Mouse (Mus musculus) brown adipose tissue, adult 24 weeks (tissue): ENCODE results near the gene Olfr397. TPM values are rescaled to one million over a fixed set of nuclear protein-coding genes. Genes with fewer than 3 reads are reported as not detected.

ENCODE experiments used
- H3K27ac ChIP-seq: fragments of 200-500 bp; replicated peaks from 2 replicates; pipeline ENCODE4 v1.5.1; 2012; ENCODE audit warnings: low read depth, mild to moderate bottlenecking, low read length
- H3K4me1 ChIP-seq: fragments of 200-500 bp; 2 replicates; pipeline ENCODE4 v1.6.1; 2012; ENCODE audit warnings: low read length, mixed read lengths; ENCODE audit not compliant: control insufficient read depth, insufficient read depth, insufficient read length
- H3K4me3 ChIP-seq: fragments of 200-500 bp; 2 replicates; pipeline ENCODE4 v1.5.1; 2012; ENCODE audit warnings: low read depth, mild to moderate bottlenecking, low read length, moderate library complexity; ENCODE audit not compliant: insufficient read depth
- polyA plus RNA-seq: library from polyadenylated mRNA; stranded (reverse); fragments of >200 nt; gene quantifications from 2 replicates; pipeline ENCODE4 v1.2.4, GENCODE M21; 2012; ENCODE audit not compliant: missing spikeins, insufficient read depth, insufficient read length

Gene Olfr397
- polyA plus RNA-seq = not detected in 2 replicates

- Histone ChIP-seq H3K4me3 (no peak within 1 kb of the TSS), H3K27ac (no peak within 1 kb of the TSS), H3K4me1 (no peaks in the 10 kb centered on the region)
These were observed at the start of gene Olfr397 for GRCm38 (mm10) chr11:73960517-73960916. TSS of gene Olfr397 (plus strand) at chr11:73960817.

GRCm38 (mm10) chr11:73936377-73936776, 24.2 kb upstream of the Olfr397 start, which contains the start of gene Olfr23:
TSS of gene Olfr23 (plus strand) at chr11:73936677.
- Histone ChIP-seq H3K27ac (no peak within 1 kb of the TSS), H3K4me1 (no peaks in the 10 kb centered on the region), H3K4me3 (no peak within 1 kb of the TSS)

GRCm38 (mm10) chr11:73990307-73990706, 29.7 kb downstream of the Olfr397 start, which contains the start of gene Olfr398:
TSS of gene Olfr398 (minus strand) at chr11:73990407.
- no peak within 1 kb of the TSS for H3K27ac ChIP-seq
- H3K4me3 ChIP-seq = no peak within 1 kb of the TSS
- no peaks in the 10 kb centered on the region for H3K4me1 ChIP-seq

- H3K4me1 ChIP-seq = no peaks in the 10 kb centered on the region
- no peak overlapping the region for H3K4me3 ChIP-seq
- no peak overlapping the region for H3K27ac ChIP-seq
These were observed 32.5 kb downstream of the Olfr397 start for GRCm38 (mm10) chr11:73993115-73993514.

Other genes with a start within 250 kb of the Olfr397 start
- gene Olfr389, start 180.1 kb upstream of the Olfr397 start, polyA plus RNA-seq = not detected in 2 replicates
- not detected in 2 replicates for gene Olfr390, start 177.9 kb upstream of the Olfr397 start, polyA plus RNA-seq
- not detected in 2 replicates for gene Olfr391-ps, start 157.8 kb upstream of the Olfr397 start, polyA plus RNA-seq
- not detected in 2 replicates for gene Olfr392, start 143.8 kb upstream of the Olfr397 start, polyA plus RNA-seq
- gene Olfr393, start 109.4 kb upstream of the Olfr397 start, polyA plus RNA-seq = not detected in 2 replicates
- not detected in 2 replicates for gene Olfr394, start 70.0 kb upstream of the Olfr397 start, polyA plus RNA-seq
- gene Olfr395, start 51.5 kb upstream of the Olfr397 start, polyA plus RNA-seq = not detected in 2 replicates
- gene Olfr23, start 24.1 kb upstream of the Olfr397 start, polyA plus RNA-seq = not detected in 2 replicates
- gene Olfr398, start 29.6 kb downstream of the Olfr397 start, polyA plus RNA-seq = not detected in 2 replicates
- gene Olfr139, start 95.7 kb downstream of the Olfr397 start, polyA plus RNA-seq = not detected in 2 replicates
- gene Olfr399, start 95.8 kb downstream of the Olfr397 start, polyA plus RNA-seq = not detected in 2 replicates
- not detected in 2 replicates for gene Zfp616, start 109.1 kb downstream of the Olfr397 start, polyA plus RNA-seq
- not detected in 2 replicates for gene Olfr401, start 152.9 kb downstream of the Olfr397 start, polyA plus RNA-seq
- gene Olfr402, start 192.7 kb downstream of the Olfr397 start, polyA plus RNA-seq = not detected in 2 replicates
- not detected in 2 replicates for gene Olfr403, start 225.4 kb downstream of the Olfr397 start, polyA plus RNA-seq